In the genomic region with DNA sequence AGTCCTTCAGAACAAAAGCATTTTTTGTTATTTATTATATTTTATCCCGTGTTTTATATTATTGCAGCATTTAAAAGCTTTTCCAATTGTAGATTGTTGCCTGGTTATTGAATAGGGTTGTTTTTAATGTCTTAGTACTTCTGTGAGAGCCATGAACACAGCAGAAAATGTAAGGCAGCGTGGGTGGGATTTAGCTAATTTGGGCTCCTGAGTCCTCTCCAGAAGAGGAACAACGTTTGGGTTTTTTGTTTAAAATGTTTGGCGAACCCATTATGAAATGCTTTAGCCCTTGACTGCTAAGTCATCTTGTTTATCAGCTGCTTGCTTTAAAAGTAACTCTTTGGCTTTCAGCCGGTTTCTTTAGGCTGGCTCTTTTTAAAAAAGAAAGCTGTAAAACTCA, we compare ENCODE assay signal across 10 mouse cellular contexts. TPM values are rescaled to one million over a fixed set of nuclear protein-coding genes. Genes with fewer than 3 reads are reported as not detected.
DNase-seq lines count a peak whose midpoint lies in the region; ATAC-seq and TF ChIP-seq lines count a peak whose summit lies in the region.
"Had no signal": no experiment of that assay in that cellular context is flagged by ENCODE, and none has a peak within 500 bp of the region (broad histone marks: within the 10 kb centered on the region; RNA-seq: fewer than 3 reads in every experiment).

No protein-coding gene starts in this region.

- H3K27me3 ChIP-seq in kidney, embryonic 16.5 days (ENCODE audit: insufficient read depth, low read length) = peaks cover 27% of the 10 kb centered on the region; the same call in 1 of the 2 replicates
- peaks cover 17% of the 10 kb centered on the region for H3K27me3 ChIP-seq in hindbrain, embryonic 12.5 days
- peaks cover 13% of the 10 kb centered on the region for H3K27me3 ChIP-seq in megakaryocyte, embryonic 14.5 days (replicated peaks)

- 0 out of 2 replicates have a peak, but pooled peaks cover 4% of the 10 kb centered on the region for H3K4me1 ChIP-seq in kidney, embryonic 16.5 days (ENCODE audit: insufficient read depth, low read length)
- H3K4me1 ChIP-seq in bone marrow macrophage, adult 2 months (ENCODE audit: control insufficient read depth, insufficient read depth, low read length) = peaks cover 6% of the 10 kb centered on the region
- peaks cover 4% of the 10 kb centered on the region; the same call in 1 of the 2 replicates for H3K4me1 ChIP-seq in hindbrain, embryonic 12.5 days
- peaks cover 10% of the 10 kb centered on the region; the same call in 1 of the 2 replicates for H3K4me1 ChIP-seq in megakaryocyte, embryonic 14.5 days

- H3K4me3 ChIP-seq in kidney, embryonic 16.5 days (ENCODE audit: low read length) = peak overlapping the region; percentile 79
- peak overlapping the region; percentile 40 for H3K4me3 ChIP-seq in bone marrow macrophage, adult 2 months (ENCODE audit: insufficient read depth, low read length)
- peak overlapping the region; percentile 59 for H3K4me3 ChIP-seq in hindbrain, embryonic 12.5 days
- H3K4me3 ChIP-seq in megakaryocyte, embryonic 14.5 days (replicated peaks) = peak overlapping the region; percentile 97

- no peak for TF ChIP-seq POLR2A in bone marrow macrophage, adult 2 months (IDR thresholded peaks at IDR 0.05; ENCODE audit: borderline replicate concordance, low read depth, low read length)

- H3K36me3 ChIP-seq in kidney, embryonic 16.5 days (ENCODE audit: insufficient read depth, low read length) = peaks cover 9% of the 10 kb centered on the region; the same call in 1 of the 2 replicates
- no peaks in the 10 kb centered on the region for H3K36me3 ChIP-seq in hindbrain, embryonic 12.5 days
- peaks cover 31% of the 10 kb centered on the region for H3K36me3 ChIP-seq in megakaryocyte, embryonic 14.5 days (replicated peaks; ENCODE audit: low read length)

- TF ChIP-seq CTCF in bone marrow macrophage, adult 2 months (IDR thresholded peaks at IDR 0.05; ENCODE audit: low read depth, low read length) = no peak

- no peak for DNase-seq in kidney, postnatal 14 days
- no peak for DNase-seq in adrenal gland, adult 8-10 months
- no peak for DNase-seq in gastrocnemius, adult 8-10 months (ENCODE audit: low spot score in 2 of 2)
- DNase-seq: kidney, postnatal 36 days; thymus, postnatal 14 days had no signal

- peak overlapping the region; percentile 54; the same call in 1 of the 2 replicates for H3K9ac ChIP-seq in kidney, embryonic 16.5 days (replicated peaks; ENCODE audit: low read length)
- H3K9ac ChIP-seq in hindbrain, embryonic 12.5 days = peak overlapping the region; percentile 81

- H3K27ac ChIP-seq in kidney, embryonic 16.5 days (ENCODE audit: low read length) = no peak overlapping the region
- peak overlapping the region; percentile 62 for H3K27ac ChIP-seq in bone marrow macrophage, adult 2 months (ENCODE audit: insufficient read depth, low read depth, low read length)
- no peak overlapping the region for H3K27ac ChIP-seq in hindbrain, embryonic 12.5 days

- 22% methylated on average over 5 of the region's 5 CpGs for WGBS in kidney, embryonic 16.5 days
- 23% methylated on average over 5 of the region's 5 CpGs for WGBS in hindbrain, embryonic 12.5 days

- peak overlapping the region; percentile 62 for H3K4me2 ChIP-seq in kidney, embryonic 16.5 days (replicated peaks; ENCODE audit: low read depth, low read length)
- peak overlapping the region; percentile 63 for H3K4me2 ChIP-seq in hindbrain, embryonic 12.5 days (replicated peaks)

- no peak for ATAC-seq in kidney, embryonic 16.5 days (ENCODE audit: low FRiP score, low TSS enrichment)
- ATAC-seq in hindbrain, embryonic 12.5 days (ENCODE audit: low FRiP score) = no peak
- ATAC-seq in CD4-positive, CD25-positive, alpha-beta regulatory T cell, adult 4 months = no peak

- no peaks in the 10 kb centered on the region for H3K9me3 ChIP-seq in kidney, embryonic 16.5 days (ENCODE audit: low read length)
- H3K9me3 ChIP-seq in hindbrain, embryonic 12.5 days (replicated peaks) = no peaks in the 10 kb centered on the region
- no peaks in the 10 kb centered on the region for H3K9me3 ChIP-seq in megakaryocyte, embryonic 14.5 days

RNA-seq across cellular contexts. Expression of gene Ogt, which starts 2.2 kb away (rescaled TPM):
- 159 and 180 TPM in 2 replicates for polyA plus RNA-seq in kidney, embryonic 16.5 days (2015; fragmentation: Nextera tagmentation; extraction: Ambion mirVana)
- 238 and 268 TPM in 2 replicates for polyA plus RNA-seq in bone marrow macrophage, adult 2 months (2012; ENCODE audit: insufficient read depth, insufficient read length, missing spikeins)
- polyA plus RNA-seq in hindbrain, embryonic 12.5 days (2016; fragmentation: Nextera tagmentation; extraction: Ambion mirVana) = 218 and 233 TPM in 2 replicates
- 1.3 and 1.5 TPM in 2 replicates for polyA plus RNA-seq in megakaryocyte, embryonic 14.5 days (2012; ENCODE audit: insufficient read depth, low replicate concordance)
- 100 to 1,000 TPM; 180 to 279 (median 225) TPM for total RNA-seq in adrenal gland, adult 8-10 months (2022)
- polyA plus RNA-seq in CD4-positive, CD25-positive, alpha-beta regulatory T cell, adult 4 months (2017; shearing (Covaris generic)) = 100 to 1,000 TPM; 178 to 203 TPM
- total RNA-seq in gastrocnemius, adult 8-10 months (2022) = 10 to 100 TPM; 58.9 to 75.0 (median 72.6) TPM

Comparison
In these comparisons a context has a peak if more than half of its experiments do, and no peak if none do; other contexts are left out.
1. H3K4me3 ChIP-seq: peak in every context shown above with its lines; median percentile 97 in megakaryocyte, embryonic 14.5 days; 79 in kidney, embryonic 16.5 days; 59 in hindbrain, embryonic 12.5 days; 40 in bone marrow macrophage, adult 2 months.
2. RNA of gene Ogt, which starts 2.2 kb away (polyA plus RNA-seq): 238 to 268 TPM in bone marrow macrophage, adult 2 months, 218 to 233 TPM in hindbrain, embryonic 12.5 days, 178 to 203 TPM in CD4-positive, CD25-positive, alpha-beta regulatory T cell, adult 4 months and 159 to 180 TPM in kidney, embryonic 16.5 days; 1.3 to 1.5 TPM in megakaryocyte, embryonic 14.5 days; every median in the first group is over 10 times any median in the second.